Mouse (Mus musculus) heart, embryonic 10.5 days (tissue): Measurements from ENCODE around the gene Gm16253. TPM values are rescaled to one million over a fixed set of nuclear protein-coding genes. Genes with fewer than 3 reads are reported as not detected.

Experiments used
- DNase-seq: peaks from one replicate; pipeline ENCODE4 v3.0.0-alpha.2; 2017; ENCODE audit warnings: low spot score
- H3K27ac ChIP-seq: fragments of 300-500 bp; sonication (generic); 2 replicates; pipeline ENCODE4 v1.5.1; 2016; ENCODE audit warnings: mild to moderate bottlenecking
- H3K27me3 ChIP-seq: fragments of 300-500 bp; sonication (generic); 2 replicates; pipeline ENCODE4 v1.6.1; 2016; ENCODE audit warnings: mild to moderate bottlenecking; ENCODE audit not compliant: poor library complexity, insufficient read depth, severe bottlenecking
- H3K36me3 ChIP-seq: fragments of 300-500 bp; sonication (generic); 2 replicates; pipeline ENCODE4 v1.6.1; 2016; ENCODE audit warnings: mild to moderate bottlenecking, moderate library complexity
- H3K4me1 ChIP-seq: fragments of 300-500 bp; sonication (generic); 2 replicates; pipeline ENCODE4 v1.6.1; 2016; ENCODE audit warnings: mild to moderate bottlenecking
- H3K4me3 ChIP-seq: fragments of 300-500 bp; sonication (generic); 2 replicates; pipeline ENCODE4 v1.5.1; 2016; ENCODE audit warnings: mild to moderate bottlenecking, moderate library complexity
- H3K9me3 ChIP-seq: fragments of 300-500 bp; sonication (generic); 2 replicates; pipeline ENCODE4 v1.6.1; 2016; ENCODE audit warnings: mild to moderate bottlenecking, moderate library complexity
- WGBS: fragments of 180-500 bp; shearing (Covaris S2); methylation state at CpG from one replicate; pipeline ENCODE4 v1.1.7; 2016; 5-methylcytosine and 5-hydroxymethylcytosine counted together
- polyA plus RNA-seq: library from polyadenylated mRNA; unstranded; fragments of >200 nt; fragmentation: Nextera tagmentation; extraction: Ambion mirVana; gene quantifications from 2 replicates; pipeline ENCODE4 v1.2.1, GENCODE M21; 2016

The Gm16253 gene
- polyA plus RNA-seq, 1 experiment from 2014 or later = 0.88 TPM

DNA sequence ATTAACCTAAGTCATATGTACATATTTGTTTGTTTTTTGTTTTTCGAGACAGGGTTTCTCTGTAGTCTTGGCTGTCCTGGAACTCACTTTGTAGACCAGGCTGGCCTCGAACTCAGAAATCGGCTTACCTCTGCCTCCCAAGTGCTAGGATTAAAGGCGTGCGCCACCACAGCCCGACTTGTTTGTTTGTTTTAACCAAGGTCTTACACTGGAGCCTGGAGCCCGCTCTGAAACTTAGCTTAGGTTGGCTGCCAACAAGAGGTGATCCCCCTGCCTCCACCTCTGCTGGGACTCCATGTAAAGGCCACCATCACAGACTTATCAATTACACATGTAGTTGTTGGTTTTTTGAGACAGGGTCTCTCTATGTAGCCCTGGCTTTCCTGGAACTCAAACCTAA lies 28.0 kb upstream of the Gm16253 start:
- 68% methylated on average over 7 of the region's 7 CpGs for WGBS
- no peak for DNase-seq
- no peaks in the 10 kb centered on the region for H3K27me3 ChIP-seq
- no peaks in the 10 kb centered on the region for H3K36me3 ChIP-seq
- H3K27ac ChIP-seq = peak overlapping the region; percentile 69
- H3K4me3 ChIP-seq = no peak overlapping the region
- H3K9me3 ChIP-seq = no peaks in the 10 kb centered on the region
- peaks cover 17% of the 10 kb centered on the region for H3K4me1 ChIP-seq

DNA sequence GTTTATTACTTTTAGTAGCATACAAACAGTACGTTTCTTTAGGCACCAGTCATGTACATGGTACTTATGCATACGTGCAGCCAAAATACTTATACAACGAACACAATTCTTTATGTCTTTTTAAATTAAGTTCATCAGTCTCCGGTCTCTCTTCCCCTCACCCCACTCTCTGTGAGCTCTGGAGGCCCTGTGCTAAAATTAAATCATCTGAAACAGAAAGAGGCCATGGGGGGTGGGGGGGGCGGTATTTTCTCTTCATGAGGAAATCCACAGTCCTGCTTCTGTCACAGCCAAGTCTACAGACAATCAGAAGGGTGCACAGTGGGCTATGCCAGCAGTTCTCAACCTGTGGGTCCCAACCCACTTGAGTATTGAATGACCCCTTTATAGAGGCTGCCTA lies 27.4 kb upstream of the Gm16253 start:
- peak overlapping the region; percentile 69 for H3K27ac ChIP-seq
- no peaks in the 10 kb centered on the region for H3K9me3 ChIP-seq
- no peak for DNase-seq
- H3K27me3 ChIP-seq = no peaks in the 10 kb centered on the region
- H3K36me3 ChIP-seq = no peaks in the 10 kb centered on the region
- no peak overlapping the region for H3K4me3 ChIP-seq
- H3K4me1 ChIP-seq = peaks cover 17% of the 10 kb centered on the region
- 72% methylated on average over 5 of the region's 5 CpGs for WGBS

DNA sequence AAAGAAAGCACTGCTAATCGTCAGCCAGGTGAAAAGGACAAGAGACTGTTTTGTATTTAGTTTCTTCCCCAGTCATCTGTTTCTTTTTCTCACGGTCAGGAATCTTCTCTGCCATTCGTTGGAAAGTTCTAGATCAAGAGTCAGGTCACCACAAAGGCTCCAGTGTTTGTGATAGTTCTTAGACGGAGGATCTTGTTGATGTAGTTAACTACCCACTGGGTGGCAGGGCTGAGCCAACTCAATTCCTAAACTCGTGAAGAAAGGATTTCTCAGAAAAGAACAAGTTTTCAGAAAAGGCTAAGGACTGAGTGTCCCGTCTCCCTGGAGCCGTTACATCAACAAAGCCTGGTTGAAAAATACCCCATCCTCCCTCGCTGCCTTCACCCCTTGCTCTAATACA lies 25.6 kb upstream of the Gm16253 start:
- H3K4me1 ChIP-seq = peaks cover 30% of the 10 kb centered on the region
- no peaks in the 10 kb centered on the region for H3K36me3 ChIP-seq
- H3K4me3 ChIP-seq = no peak overlapping the region
- no peaks in the 10 kb centered on the region for H3K27me3 ChIP-seq
- no peaks in the 10 kb centered on the region for H3K9me3 ChIP-seq
- 18% methylated on average over 8 of the region's 8 CpGs for WGBS
- H3K27ac ChIP-seq = peak overlapping the region; percentile 57
- DNase-seq = no peak

DNA sequence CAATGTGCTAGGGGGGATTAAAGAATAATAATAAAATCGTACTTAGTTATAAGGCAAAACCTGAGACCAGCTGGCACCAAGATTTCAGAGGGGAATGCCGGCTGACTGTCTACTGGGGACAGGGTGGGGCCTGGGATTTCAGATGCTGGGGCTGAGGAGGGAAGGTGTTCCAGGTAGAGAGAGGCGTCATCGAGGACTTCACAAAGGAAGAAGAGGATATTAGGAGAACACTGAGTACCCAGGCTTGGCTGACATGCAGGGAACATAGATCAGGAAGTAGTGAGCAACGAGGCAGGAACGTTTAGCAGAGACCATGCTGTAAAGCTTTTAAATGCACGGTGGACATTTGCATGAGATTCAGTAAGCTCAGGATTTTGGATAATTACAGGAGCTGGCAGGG lies 24.9 kb upstream of the Gm16253 start:
- no peaks in the 10 kb centered on the region for H3K9me3 ChIP-seq
- H3K4me3 ChIP-seq = no peak overlapping the region
- H3K27me3 ChIP-seq = no peaks in the 10 kb centered on the region
- H3K4me1 ChIP-seq = peaks cover 37% of the 10 kb centered on the region
- WGBS = 68% methylated on average over 7 of the region's 7 CpGs
- H3K27ac ChIP-seq = no peak overlapping the region
- no peaks in the 10 kb centered on the region for H3K36me3 ChIP-seq
- DNase-seq = no peak

DNA sequence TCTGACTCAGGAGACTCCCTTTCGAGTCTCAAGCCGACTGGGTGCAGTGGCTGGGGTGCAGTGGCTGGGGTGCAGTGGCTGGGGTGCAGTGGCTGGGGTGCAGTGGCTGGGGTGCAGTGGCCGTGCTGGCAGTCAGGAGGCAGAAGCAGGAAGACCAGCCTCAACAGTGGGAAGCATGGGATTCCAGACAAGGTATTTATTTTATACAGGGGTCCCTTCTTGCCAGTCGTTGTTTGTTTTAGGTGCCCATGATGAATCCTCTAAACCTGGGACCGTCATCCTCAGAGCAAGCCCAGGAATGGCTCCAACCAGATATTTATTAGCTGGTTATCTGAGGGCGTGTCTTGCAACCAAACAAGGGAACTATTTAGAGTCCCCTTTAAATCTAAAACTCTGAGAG lies 23.2 kb upstream of the Gm16253 start:
- Histone ChIP-seq H3K9me3 (no peaks in the 10 kb centered on the region), H3K4me1 (peaks cover 32% of the 10 kb centered on the region), H3K27me3 (no peaks in the 10 kb centered on the region), H3K4me3 (no peak overlapping the region), H3K36me3 (no peaks in the 10 kb centered on the region), H3K27ac (0 out of 2 replicates have a peak overlapping the region, but pooled peaks have one; percentile 36)
- no peak for DNase-seq
- WGBS = 65% methylated on average over 6 of the region's 6 CpGs

DNA sequence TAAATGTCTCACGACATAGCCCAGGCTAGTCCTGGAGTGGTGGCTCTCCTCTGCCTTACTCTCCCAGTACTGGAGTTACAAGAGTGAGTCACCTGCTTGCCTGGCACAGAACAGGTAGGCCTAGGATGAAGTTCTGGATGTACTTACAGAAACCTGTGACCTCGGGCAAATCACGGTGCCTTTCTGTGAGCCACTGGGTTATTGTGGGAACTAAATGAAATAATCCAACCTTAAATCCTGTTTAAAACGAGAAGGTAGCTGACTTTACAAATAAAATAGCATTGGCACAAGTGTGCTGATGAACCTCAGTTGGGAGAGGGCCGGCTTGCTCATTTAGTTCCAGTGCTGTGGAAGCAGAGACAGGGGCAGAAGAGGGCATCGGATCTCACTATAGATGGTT lies 22.5 kb upstream of the Gm16253 start:
- H3K4me1 ChIP-seq = peaks cover 32% of the 10 kb centered on the region
- no peak for DNase-seq
- peaks cover 5% of the 10 kb centered on the region for H3K36me3 ChIP-seq
- WGBS = 81% methylated on average over 6 of the region's 6 CpGs
- no peak overlapping the region for H3K27ac ChIP-seq
- no peak overlapping the region for H3K4me3 ChIP-seq
- H3K9me3 ChIP-seq = no peaks in the 10 kb centered on the region
- no peaks in the 10 kb centered on the region for H3K27me3 ChIP-seq

DNA sequence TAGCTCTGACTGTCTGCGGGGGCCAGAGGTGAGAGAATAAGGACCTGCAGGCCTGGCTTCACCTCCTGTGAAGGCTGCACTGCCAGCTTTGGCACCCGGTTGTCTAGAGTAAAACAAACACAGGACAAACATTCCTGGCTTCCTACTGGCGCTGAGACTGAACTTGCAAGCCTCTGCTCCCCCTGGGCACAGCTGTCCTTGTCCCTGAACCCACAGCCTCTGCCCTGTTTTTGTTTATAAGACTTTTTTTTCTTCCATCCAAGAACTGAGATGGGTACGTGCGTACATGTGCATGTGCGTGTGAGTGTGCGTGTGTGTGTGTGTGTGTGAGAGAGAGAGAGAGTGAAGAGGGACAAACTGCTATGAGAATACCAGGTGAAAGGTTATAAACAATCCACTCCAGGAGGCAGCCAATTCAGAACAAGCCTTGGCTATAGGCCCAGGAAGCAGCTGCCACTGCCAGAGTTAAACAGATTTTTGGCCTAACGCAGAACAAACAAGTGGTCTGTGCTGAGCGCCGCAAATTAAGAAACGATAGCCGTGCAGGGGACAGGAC lies 21.7 kb upstream of the Gm16253 start:
- H3K4me3 ChIP-seq = no peak overlapping the region; the same call in 1 of the 2 replicates
- peak overlapping the region; percentile 92 for H3K27ac ChIP-seq
- H3K27me3 ChIP-seq = no peaks in the 10 kb centered on the region
- H3K4me1 ChIP-seq = peaks cover 38% of the 10 kb centered on the region
- no peaks in the 10 kb centered on the region for H3K9me3 ChIP-seq
- 59% methylated on average over 12 of the region's 12 CpGs for WGBS
- no peak for DNase-seq
- peaks cover 14% of the 10 kb centered on the region for H3K36me3 ChIP-seq

DNA sequence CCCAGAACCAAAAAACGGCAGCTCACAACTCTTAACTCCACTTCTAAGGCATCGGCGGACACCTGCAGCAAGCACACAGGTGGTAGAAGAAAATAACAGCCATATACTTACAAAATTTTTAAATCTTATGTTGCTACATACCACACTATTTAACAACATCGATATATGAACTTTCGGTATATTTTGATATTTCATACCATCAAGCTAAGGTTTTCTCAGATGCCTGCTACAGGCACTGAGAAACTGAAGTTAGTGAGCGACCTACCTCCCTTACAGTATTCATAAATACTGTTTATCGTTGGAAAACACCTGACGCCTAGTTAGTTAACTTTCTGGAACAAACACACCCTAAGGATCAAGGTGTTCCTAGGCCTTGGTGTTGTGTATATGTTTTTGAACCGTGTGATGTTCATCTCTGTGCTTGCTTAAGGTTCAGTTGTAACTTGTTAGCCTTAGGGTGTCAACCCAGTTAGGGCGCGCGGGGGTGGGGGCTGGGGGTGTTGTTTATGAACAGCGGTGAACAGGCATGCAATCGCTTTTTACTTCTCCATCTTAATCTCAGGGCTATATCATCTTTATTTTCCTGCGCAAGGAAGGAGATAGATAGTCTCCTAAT lies 20.7 kb upstream of the Gm16253 start:
- Histone ChIP-seq H3K4me1 (peaks cover 43% of the 10 kb centered on the region), H3K36me3 (peaks cover 24% of the 10 kb centered on the region)
- 74% methylated on average over 15 of the region's 15 CpGs for WGBS

DNA sequence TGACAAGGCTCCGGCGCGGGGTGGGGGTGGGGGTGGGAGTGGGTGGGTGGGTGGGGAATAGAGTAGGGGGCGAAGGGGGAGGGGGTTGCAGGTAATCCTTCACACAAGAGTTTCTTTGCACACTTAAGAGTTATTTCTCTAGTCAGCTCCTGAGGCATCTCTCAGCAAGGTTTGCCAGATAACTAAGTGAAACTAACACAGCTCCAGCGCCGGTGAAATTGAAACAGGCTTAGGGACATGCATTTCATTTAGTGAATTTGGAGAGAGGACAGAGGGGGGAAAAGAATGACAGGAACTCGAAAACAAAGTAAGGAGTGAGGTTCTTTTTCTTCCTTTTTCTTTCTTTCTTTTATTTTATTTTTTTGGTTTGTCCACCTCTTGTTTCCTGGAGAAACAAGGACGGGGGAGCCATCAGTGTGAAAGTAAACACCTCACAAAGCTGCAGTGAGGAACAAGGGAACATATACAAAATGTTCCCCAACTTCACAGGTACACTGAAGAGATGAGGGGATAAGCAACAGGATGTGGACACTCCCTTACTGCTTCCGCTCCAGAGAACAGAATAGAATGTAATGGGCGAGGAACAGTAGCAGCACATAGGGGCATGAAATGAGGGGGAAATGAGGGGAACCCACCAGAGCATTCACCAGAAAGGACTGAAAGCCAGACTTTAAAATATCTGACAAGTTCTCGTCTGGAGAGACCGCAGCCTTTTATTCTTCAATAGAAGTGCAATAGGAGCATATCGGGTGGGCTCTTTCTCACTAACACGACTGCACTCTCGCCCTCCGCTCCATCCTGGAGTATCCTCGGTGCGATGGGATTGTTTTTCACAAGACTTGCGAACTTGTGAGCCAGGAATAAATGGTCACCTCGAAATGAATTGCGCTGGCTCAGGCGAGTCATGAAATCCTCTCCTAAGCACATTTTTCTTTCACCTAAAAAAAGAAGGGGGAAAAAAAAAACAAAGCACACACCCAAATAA lies 19.8 kb upstream of the Gm16253 start:
- WGBS = 3% methylated on average over 22 of the region's 22 CpGs

More for the DNA sequence above, 20.7 kb upstream of the Gm16253 start:
- Histone ChIP-seq H3K4me3 (peak overlapping the region; percentile 83), H3K27me3 (no peaks in the 10 kb centered on the region), H3K9me3 (no peaks in the 10 kb centered on the region), H3K27ac (peak overlapping the region; percentile 92)
- no peak for DNase-seq

DNA sequence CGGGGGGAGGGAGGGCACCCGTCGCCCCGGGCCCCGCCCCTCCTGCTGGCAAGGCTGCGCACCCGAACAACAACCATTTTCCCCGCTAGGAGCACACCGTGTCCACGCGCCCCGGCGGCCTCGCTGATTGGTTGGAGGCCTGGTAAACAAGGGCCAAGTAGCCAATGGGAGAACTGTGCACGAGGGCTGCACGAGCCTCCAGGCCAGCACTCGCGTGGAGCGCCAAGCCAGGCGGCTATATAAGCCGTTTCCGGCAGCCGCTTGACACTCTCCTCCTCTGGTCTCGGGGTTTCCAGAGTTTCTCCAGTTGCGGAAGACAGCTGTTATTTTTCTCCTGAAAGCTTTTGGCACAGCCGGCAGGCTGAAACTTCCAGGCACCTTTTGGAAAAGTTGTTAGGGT lies 19.1 kb upstream of the Gm16253 start, which contains the start of gene Txnip:
Gene Txnip (plus strand): TSS at position 264 of the 400 bp plus-strand sequence.
- H3K27me3 ChIP-seq = no peaks in the 10 kb centered on the region
- no peaks in the 10 kb centered on the region for H3K9me3 ChIP-seq
- peaks cover 28% of the 10 kb centered on the region for H3K36me3 ChIP-seq
- peak within 1 kb of the TSS; percentile 83 for H3K4me3 ChIP-seq
- DNase-seq = peak; percentile 100
- H3K4me1 ChIP-seq = peaks cover 45% of the 10 kb centered on the region
- H3K27ac ChIP-seq = peak within 1 kb of the TSS; percentile 92
- WGBS = under 1% methylated on average over 26 of the region's 26 CpGs

More for the DNA sequence above, 19.8 kb upstream of the Gm16253 start:
- no peak for DNase-seq
- Histone ChIP-seq H3K27ac (peak overlapping the region; percentile 92), H3K9me3 (no peaks in the 10 kb centered on the region), H3K36me3 (peaks cover 28% of the 10 kb centered on the region), H3K4me1 (peaks cover 45% of the 10 kb centered on the region), H3K27me3 (no peaks in the 10 kb centered on the region), H3K4me3 (peak overlapping the region; percentile 83)

DNA sequence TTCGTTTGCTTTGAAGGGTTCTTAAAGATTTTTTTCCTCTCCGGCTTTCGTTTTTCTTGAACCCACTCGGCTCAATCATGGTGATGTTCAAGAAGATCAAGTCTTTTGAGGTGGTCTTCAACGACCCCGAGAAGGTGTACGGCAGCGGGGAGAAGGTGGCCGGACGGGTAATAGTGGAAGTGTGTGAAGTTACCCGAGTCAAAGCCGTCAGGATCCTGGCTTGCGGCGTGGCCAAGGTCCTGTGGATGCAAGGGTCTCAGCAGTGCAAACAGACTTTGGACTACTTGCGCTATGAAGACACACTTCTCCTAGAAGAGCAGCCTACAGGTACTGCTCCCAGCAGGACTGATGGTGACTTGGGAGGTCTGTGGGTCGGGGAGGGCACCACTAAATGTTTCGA lies 18.6 kb upstream of the Gm16253 start:
- H3K4me3 ChIP-seq = peak overlapping the region; percentile 83
- H3K27ac ChIP-seq = peak overlapping the region; percentile 92
- WGBS = 0% methylated on average over 17 of the region's 17 CpGs
- no peaks in the 10 kb centered on the region for H3K27me3 ChIP-seq
- H3K36me3 ChIP-seq = peaks cover 28% of the 10 kb centered on the region
- peaks cover 45% of the 10 kb centered on the region for H3K4me1 ChIP-seq
- H3K9me3 ChIP-seq = no peaks in the 10 kb centered on the region
- no peak for DNase-seq

DNA sequence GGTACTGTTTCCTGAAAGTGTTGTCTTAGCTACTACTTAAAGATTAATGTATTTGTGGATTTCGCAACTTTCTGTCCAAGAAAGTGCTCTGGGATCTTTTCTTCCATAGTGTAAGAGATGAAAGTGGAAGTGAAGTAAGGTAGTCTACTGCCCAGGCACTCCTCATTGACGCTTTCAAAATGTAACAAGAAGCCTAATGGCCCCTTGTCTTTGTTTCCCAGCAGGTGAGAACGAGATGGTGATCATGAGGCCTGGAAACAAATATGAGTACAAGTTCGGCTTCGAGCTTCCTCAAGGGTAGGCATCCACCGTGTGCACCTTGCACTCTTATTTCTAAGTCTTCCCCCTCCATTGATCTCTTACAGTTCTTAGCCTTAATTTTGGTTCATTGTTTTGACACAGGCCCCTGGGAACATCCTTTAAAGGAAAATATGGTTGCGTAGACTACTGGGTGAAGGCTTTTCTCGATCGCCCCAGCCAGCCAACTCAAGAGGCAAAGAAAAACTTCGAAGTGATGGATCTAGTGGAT lies 18.1 kb upstream of the Gm16253 start:
- peaks cover 28% of the 10 kb centered on the region for H3K36me3 ChIP-seq
- peak overlapping the region; percentile 92 for H3K27ac ChIP-seq
- no peak for DNase-seq
- 36% methylated on average over 10 of the region's 10 CpGs for WGBS
- H3K4me3 ChIP-seq = peak overlapping the region; percentile 83
- no peaks in the 10 kb centered on the region for H3K9me3 ChIP-seq
- H3K27me3 ChIP-seq = no peaks in the 10 kb centered on the region
- peaks cover 47% of the 10 kb centered on the region for H3K4me1 ChIP-seq
